Mouse (Mus musculus): Measurements from ENCODE around the gene Cela1.

Gene Cela1

DNA sequence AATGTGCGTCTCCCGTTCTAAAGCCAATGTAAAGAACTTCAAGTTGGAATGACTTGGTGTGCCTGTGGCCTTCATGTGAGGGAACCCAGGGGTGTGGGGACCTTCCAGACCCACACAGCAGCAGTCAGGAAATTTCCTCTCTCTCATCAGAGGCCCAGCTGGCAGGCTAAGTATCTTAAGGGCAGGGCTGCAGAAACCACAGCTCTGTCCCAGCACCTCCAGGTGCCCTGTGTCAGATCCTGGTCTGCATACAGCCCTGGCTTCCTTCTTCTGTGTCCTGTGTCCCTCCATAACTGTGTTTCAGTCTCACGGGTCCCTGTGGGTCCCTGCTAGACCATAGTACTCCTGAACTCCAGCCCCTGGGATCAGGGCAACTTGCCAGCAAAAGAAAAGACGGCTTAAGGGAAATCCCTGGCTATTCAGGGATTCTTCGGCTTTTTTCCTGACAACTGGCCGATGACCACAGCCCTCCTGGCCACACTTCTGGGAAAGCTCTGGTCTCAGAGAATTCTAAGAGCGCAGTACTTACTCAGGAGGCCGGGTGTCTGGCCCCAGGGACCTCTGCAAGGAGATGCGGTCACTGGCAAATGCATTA is 27.8 kb upstream of the Cela1 start:
- CTCF ChIA-PET = interaction anchor here in 3 of 4 experiments (0.6 to 1.0 kb wide), 5 partner anchors 32 to 340 kb away, joined by 3 to 4 read pairs (median 3); no protein-coding TSS in a partner anchor
- POLR2A ChIA-PET = interaction anchor here in 3 of 4 experiments (0.6 to 0.7 kb wide), 3 partner anchors 10 to 241 kb away, joined by 3 to 5 read pairs (median 4); no protein-coding TSS in a partner anchor

DNA sequence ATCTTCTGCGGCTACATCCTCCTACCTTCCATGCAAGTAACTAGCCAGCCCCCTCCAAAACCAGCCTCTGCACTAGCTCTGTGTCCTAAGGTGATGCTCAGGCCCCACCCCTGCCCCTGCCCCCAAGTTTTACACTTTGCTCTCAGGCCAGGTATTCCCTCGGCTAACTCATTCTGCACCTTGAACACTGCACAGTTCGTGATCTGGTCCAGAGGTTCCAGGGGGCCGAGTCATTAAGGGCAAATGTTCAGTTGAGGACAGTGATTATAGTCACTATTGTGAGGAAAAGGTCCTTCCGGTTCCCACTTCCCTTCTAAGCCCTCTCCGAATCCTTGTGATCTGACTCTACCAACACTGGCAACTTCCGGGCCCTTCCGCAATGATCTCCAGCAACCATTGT is 26.7 kb upstream of the Cela1 start:
- ChIA-PET POLR2A (interaction anchor here in 1 of 4 experiments (1.1 to 1.7 kb wide), 2 partner anchors 14 to 43 kb away, joined by 3 to 4 read pairs; no protein-coding TSS in a partner anchor), CTCF (interaction anchor here in 3 of 4 experiments (0.5 to 1.6 kb wide), 5 partner anchors 43 to 247 kb away, joined by 3 to 9 read pairs (median 3); no protein-coding TSS in a partner anchor)

DNA sequence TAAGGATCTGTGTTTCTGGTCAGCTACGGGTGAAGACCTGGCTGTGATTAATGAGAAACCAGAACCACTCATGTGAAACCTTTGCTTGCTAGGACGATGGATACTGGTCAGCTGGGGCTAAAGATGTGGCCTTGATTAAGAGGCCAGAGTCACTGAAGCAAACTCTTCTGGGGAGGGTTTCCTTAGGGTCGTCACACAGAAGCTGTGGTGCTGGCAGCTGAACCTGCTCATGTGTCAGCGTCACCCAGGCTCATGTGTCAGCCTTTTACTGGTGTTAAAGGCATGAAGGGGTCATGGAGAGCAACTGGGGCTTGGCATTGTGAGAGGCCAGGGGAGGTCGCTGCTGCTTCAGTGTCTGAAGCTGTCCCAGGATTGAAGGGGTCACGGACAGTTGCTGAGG is 23.1 kb upstream of the Cela1 start:
- ChIA-PET POLR2A (interaction anchor here in 2 of 4 experiments (0.6 to 3.4 kb wide), 3 partner anchors 12 to 1451 kb away, joined by 3 to 21 read pairs (median 3); no protein-coding TSS in a partner anchor), CTCF (interaction anchor here in 3 of 4 experiments (0.6 to 1.6 kb wide), 4 partner anchors 9 to 1739 kb away, joined by 3 to 5 read pairs (median 4); no protein-coding TSS in a partner anchor)

DNA sequence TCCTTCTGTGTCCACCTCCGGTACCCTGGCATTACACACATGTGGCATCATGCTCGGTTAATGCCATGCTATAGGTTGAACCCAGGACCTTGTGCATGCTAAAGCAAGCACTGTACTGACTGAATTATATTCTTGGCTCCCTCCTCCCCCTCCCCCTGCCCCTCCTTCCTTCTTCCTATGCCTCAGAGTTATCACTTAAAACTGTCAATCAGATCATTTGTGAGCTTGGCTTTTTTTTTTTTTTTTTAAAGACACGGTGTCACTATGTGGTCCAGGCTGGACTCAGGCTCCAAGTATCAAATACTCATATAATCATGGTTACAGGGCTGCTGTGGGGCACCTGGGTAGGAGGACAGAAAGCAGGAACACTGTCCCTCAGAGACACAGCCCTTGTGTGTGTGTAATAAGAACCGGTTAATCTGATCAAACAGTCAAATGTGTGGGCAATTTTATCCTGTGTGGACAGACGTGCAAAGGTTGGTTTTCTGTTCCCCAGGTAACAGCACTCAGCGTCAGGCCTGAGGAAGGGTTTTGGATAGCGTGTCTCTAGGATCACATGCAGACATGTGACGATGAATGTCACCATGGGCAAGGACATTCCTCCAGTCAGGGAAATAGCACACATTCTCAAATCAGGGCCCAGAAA is 20.8 kb upstream of the Cela1 start:
- POLR2A ChIA-PET = interaction anchor here in 2 of 4 experiments (0.5 to 0.7 kb wide), 3 partner anchors 8 to 841 kb away, joined by 3 to 6 read pairs (median 3); no protein-coding TSS in a partner anchor
- CTCF ChIA-PET = interaction anchor here in 2 of 4 experiments (0.6 kb wide), 2 partner anchors 42 kb away, joined by 4 to 8 read pairs; no protein-coding TSS in a partner anchor

DNA sequence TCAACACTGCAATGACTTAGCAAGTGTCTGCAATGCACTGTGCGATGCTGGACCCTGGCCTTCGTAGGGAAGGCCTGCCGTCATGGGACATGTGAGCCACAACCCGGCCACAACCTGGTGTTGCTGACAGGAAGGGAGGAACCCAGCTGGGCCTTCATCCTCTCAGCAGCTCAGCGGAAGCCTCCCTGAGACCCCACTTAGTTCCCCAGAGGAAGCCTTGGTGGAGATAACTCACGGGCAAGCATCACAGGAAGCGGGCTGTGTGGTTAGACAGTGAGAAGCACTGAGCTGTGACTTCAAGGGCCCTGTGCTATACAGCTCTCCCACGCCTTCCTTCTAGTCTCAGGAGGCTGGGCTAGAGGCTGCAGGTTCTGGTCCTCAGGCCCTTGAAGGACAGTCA is 18.5 kb upstream of the Cela1 start:
- ChIA-PET POLR2A (interaction anchor here in 2 of 4 experiments (0.7 to 1.7 kb wide), 4 partner anchors 9 to 90 kb away, joined by 3 to 12 read pairs (median 4); no protein-coding TSS in a partner anchor), CTCF (interaction anchor here in 1 of 4 experiments (1.0 kb wide), 1 partner anchor 51 kb away, joined by 3 read pairs; no protein-coding TSS in a partner anchor)

DNA sequence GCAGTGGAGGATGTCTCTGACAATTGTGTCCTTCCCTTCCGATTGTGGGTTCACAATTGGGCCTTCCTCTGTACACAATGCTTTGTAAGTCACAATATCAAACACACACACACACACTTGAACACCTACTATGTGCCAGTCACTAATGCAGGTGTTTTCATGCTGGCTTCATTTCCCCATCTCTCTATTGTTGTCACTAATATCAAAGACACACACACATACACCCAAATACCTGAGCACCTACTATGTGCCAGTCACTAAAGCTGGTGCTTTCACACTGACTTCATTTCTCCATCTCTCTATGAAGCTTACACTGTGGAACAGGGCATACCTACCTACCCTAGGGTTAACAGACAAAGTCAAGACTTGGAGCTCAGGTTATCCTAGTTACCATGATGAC is 17.7 kb upstream of the Cela1 start:
- CTCF ChIA-PET = interaction anchor here in 1 of 4 experiments (1.1 kb wide), 1 partner anchor 22 kb away, joined by 4 read pairs; no protein-coding TSS in a partner anchor
- POLR2A ChIA-PET = interaction anchor here in 2 of 4 experiments (0.7 to 1.7 kb wide), 4 partner anchors 8 to 56 kb away, joined by 3 to 5 read pairs (median 3); no protein-coding TSS in a partner anchor

DNA sequence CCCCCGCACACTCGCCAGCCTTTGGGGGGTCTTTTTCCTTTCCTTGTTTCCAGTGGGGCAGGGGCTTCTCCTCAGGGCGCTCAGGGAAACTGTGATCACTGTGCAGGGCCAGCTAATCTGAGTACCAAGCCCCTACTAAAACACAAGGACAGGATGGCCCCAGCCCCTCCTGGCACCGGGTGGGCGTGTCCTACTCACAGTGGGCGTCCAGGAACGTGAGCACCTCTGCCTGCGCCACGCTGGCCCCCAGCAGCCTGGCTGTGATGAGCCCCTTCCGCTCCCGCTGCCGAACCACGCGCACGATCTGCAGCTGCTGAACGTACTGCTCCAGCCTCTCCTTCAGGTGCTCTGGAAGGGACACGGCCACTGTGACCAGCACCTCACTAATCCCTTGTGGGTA is 16.2 kb upstream of the Cela1 start:
- CTCF ChIA-PET = no interaction called here

DNA sequence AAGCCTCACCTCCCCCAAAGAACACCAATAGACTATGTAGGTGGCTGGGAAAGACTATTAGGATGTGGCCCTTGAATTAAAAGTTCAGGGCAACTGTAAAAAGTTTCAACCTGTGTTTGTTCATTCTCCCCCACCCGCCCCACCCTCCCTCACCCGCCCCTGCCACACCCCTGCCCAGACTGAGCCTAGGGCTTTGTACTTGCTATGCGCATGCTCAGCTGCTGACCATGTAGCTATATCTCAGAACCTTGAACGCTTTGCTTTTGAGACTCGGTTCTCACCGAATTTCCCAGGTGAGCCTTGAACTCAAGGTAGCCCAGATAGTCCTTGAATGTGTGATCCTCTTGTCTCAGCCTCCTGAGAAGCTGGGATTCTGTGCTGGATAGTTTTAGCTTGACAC is 14.1 kb upstream of the Cela1 start:
- ChIA-PET POLR2A (interaction anchor here in 2 of 4 experiments (0.8 to 2.1 kb wide), 7 partner anchors 10 to 250 kb away, joined by 3 to 10 read pairs (median 5); partner anchors contain the start of gene Cela1 (in 1 of the 2)), CTCF (interaction anchor here in 3 of 4 experiments (0.6 to 1.1 kb wide), 7 partner anchors 9 to 164 kb away, joined by 3 to 5 read pairs (median 4); no protein-coding TSS in a partner anchor)

More for the DNA sequence above, 16.2 kb upstream of the Cela1 start:
- POLR2A ChIA-PET = no interaction called here

DNA sequence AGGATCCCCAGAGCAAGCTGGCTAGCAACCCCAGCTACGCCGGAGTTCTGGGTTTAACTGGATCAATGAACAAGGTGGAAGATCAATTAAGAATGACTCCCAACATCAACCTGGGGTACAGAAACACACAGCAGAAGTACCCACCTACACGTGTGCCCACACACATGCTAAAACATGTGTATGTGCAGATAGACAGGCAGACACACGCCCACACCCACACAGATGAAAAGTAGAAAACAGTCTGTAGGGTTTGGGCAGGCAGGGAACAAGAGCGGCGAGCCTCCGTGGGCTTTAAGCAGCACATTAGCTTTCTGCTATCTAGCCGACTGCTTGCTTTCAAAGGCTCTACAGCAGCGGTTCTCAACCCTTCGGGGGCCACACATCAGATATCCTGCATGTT is 13.4 kb upstream of the Cela1 start:
- CTCF ChIA-PET = interaction anchor here (0.7 to 1.1 kb wide), 5 partner anchors 10 to 213 kb away, joined by 3 to 5 read pairs (median 4); no protein-coding TSS in a partner anchor

DNA sequence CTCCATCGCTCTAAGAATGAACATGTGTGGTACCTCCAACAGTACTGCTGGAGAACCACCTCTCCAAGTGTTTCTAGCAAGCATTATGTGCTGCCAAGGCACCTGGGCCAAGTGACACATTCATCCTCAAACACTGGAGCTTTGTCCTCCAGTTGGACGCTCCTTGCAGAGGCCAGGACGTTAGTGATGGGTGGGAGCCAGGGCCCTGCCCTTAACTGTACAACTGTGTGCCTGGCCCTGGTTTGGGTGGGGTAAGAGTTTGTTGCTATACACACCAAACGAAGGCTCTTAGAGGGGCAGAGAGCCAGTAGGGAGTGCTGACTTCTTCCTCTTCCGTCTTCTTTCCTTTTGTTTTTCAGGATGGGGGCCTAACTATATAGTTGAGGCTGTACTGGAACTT is 12.7 kb upstream of the Cela1 start:
- ChIA-PET CTCF (interaction anchor here in 3 of 4 experiments (0.7 to 2.0 kb wide), 3 partner anchors 17 to 214 kb away, joined by 3 to 10 read pairs (median 5); no protein-coding TSS in a partner anchor), POLR2A (interaction anchor here in 3 of 4 experiments (0.7 to 4.6 kb wide), 12 partner anchors 8 to 76 kb away, joined by 3 to 21 read pairs (median 4); no protein-coding TSS in a partner anchor)

More for the DNA sequence above, 13.4 kb upstream of the Cela1 start:
- POLR2A ChIA-PET = interaction anchor here in 3 of 4 experiments (0.6 to 2.1 kb wide), 12 partner anchors 8 to 473 kb away, joined by 3 to 10 read pairs (median 4); partner anchors contain the start of gene Atf1 (in 1 of the 3)

DNA sequence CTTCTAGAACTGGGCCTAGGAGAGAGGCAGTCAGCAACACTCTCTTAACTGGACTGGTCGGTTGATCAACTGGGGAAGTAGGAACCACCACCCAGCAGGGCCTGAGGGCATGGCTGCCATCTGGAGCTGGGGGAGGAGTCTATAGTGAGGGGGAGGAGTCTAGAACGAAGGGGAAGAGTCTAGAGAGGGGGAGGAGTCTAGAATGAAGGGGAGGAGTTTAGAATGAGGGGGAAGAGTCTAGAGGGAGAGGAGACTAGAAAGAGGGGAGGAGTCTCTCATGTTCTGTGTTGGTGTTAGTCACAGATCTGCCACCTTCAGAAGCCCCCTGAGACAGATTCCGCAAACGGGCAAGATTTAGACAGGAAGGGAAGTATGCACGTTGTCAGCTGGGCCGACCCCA is 11.7 kb upstream of the Cela1 start:
- POLR2A ChIA-PET = interaction anchor here in 3 of 4 experiments (0.6 to 4.6 kb wide), 15 partner anchors 9 to 304 kb away, joined by 3 to 21 read pairs (median 3); no protein-coding TSS in a partner anchor
- CTCF ChIA-PET = interaction anchor here (0.6 to 2.0 kb wide), 10 partner anchors 10 to 661 kb away, joined by 3 to 10 read pairs (median 4); partner anchors contain the start of genes Bin2 (in 1 of the 4), Dip2b (in 1 of the 4) and Mettl7a1 (in 1 of the 4)

DNA sequence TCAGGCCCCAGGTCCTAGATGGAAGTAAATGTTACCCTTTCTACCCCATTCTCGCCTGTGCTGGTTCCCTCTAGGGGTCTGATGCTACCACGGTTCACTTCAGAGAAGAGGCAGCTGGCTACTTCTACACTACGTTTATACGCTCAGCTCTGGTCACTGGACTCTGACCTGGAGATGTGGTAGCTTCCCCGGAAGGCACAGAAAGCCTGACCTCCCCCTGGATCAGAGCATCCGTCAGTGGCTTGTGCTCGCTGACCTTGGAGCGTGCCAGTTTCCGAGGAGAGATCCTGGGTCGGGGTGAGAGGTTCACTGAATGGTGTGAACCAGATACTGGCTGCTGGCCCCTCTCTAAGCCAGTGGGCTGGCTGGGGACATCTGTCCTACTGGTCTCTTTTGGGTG is 10.4 kb upstream of the Cela1 start:
- POLR2A ChIA-PET = interaction anchor here (0.6 to 4.6 kb wide), 9 partner anchors 7 to 342 kb away, joined by 3 to 21 read pairs (median 4); no protein-coding TSS in a partner anchor
- CTCF ChIA-PET = interaction anchor here (0.6 to 1.6 kb wide), 4 partner anchors 9 to 22 kb away, joined by 3 to 7 read pairs (median 4); no protein-coding TSS in a partner anchor

DNA sequence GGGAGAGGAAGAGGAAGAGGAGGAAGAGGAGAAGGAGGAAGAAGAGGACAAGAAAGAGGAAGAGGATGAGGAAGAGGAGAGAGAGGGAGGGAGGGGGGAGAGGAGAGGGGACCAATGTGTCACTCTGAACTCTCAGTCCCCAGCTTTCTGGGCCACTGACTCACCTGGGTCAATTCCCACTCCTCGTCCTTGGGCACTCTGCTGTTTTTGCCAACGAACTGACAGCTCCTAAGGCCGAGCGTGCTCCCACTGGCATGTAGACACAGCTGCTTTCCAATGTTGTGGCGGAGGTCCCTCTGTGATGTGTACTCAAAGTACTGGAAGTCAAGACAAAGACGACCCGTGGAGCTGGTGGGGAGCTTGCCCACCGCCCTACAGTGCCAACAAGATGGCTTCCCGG is 6.7 kb upstream of the Cela1 start:
- CTCF ChIA-PET = interaction anchor here in 1 of 4 experiments (2.2 kb wide), 1 partner anchor 11 kb away, joined by 5 read pairs; no protein-coding TSS in a partner anchor
- POLR2A ChIA-PET = no interaction called here

DNA sequence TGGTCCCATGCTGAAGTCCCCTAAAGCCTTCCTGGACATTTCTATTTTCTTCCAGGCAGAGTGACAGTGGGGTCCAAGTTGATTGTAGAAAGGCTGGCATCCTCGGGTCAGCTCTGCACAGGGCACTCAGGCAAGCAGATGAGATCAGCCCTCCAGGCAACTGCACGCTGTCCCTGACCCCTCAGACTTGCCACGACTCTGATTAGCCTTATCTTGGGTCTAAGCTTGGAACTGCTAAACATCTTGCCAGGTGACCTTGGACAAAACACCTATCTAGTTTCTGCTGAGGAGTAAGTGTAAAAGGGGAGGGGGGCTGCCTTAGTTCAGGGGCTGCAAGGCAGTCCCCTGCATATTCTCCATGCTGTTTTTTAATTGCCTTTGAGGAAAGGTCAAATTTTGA is 4.3 kb upstream of the Cela1 start:
- POLR2A ChIA-PET = interaction anchor here in 1 of 4 experiments (0.9 to 1.2 kb wide), 2 partner anchors 9 to 11 kb away, joined by 4 to 5 read pairs; no protein-coding TSS in a partner anchor
- CTCF ChIA-PET = interaction anchor here (0.6 to 1.5 kb wide), 5 partner anchors 9 to 1003 kb away, joined by 3 to 8 read pairs (median 4); no protein-coding TSS in a partner anchor

DNA sequence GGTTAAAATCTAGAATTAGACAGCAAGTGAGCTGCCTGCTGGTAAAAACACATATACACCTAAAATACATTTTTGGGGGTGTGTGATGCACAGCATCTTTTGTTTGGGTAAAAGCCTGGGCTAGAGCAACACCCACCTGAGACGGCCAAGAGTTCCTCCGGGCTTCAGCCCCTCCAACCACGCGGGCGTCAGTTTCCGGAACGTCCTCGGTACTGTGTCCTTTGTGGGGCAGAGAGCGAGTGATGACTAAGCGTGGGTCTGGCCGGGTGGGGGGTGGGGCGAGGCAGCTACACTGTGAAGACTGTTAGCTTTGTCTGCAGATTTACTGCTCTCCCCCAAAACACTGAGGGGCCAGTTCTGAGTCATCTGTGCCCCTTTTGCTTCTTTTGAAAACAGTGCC is 732 bp downstream of the Cela1 start:
- CTCF ChIA-PET = interaction anchor here in 3 of 4 experiments (0.5 to 0.7 kb wide), 4 partner anchors 15 to 1856 kb away, joined by 3 to 5 read pairs (median 4); partner anchors contain the start of gene Prkag1 (in 1 of the 3)
- POLR2A ChIA-PET = interaction anchor here in 2 of 4 experiments (1.1 to 1.4 kb wide), 4 partner anchors 9 to 73 kb away, joined by 3 to 4 read pairs (median 4); no protein-coding TSS in a partner anchor

DNA sequence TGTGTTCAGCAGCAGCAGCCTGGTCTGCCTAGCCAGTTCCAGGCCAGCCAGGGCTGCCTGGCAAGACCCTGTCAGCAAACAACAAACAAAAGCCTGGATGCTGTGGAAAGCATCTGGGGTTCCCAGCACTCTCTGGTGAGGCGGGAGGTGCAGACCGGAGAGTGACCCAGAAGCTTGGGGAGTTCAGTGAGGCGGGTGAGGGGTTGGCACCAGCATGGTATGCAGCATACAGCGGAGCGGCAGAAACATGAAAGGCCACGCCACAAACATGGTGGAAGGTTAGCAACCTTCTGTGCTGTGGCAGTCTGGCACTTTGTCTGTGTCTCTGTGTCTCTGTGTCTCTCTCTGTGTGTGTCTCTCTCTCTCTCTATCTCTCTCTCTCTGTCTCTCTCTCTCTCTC is 1.3 kb downstream of the Cela1 start:
- POLR2A ChIA-PET = interaction anchor here in 2 of 4 experiments (1.1 to 1.4 kb wide), 4 partner anchors 10 to 73 kb away, joined by 3 to 4 read pairs (median 4); no protein-coding TSS in a partner anchor
- CTCF ChIA-PET = no interaction called here

DNA sequence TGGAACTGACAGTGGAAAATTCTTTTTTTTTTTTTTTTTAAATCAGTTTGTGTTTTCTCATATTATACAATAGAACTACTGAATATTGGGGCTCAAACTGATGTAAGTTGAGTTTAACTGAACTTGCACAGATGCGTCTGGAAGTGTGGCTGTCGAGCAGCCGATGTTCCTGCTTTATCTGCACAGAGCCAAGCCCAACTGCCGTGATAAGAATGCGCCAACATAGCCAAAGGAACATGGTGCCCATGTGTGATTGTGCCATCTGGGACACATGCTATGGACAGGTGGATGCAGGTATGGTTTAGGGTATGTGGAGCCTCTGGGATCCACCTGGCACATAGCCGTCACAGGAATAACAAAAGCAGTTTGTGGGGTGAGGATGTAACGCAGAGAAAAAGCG is 1.9 kb downstream of the Cela1 start:
- CTCF ChIA-PET = no interaction called here
- POLR2A ChIA-PET = no interaction called here

DNA sequence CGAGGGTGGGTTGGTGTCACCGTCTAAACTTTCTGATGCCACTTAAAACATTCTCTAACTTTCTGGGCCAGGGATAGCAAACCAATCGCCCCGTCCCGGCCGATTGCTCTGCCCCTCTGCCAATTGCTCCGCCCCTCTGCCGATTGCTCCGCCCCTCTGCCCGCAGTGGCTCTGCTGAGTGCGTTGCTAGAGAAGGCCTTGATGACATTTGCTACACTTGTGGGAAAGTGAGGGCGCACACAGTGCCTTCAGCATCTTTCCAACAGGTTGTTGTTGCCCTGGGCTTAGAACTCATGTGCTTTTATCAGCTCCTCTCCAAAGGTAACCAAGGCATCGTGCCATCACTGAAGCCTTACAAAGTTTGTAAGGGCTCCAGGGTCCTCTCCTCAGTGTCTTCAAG is 2.5 kb downstream of the Cela1 start:
- CTCF ChIA-PET = interaction anchor here in 1 of 4 experiments (0.6 kb wide), 1 partner anchor 25 kb away, joined by 3 read pairs; no protein-coding TSS in a partner anchor

More for the DNA sequence above, 2.5 kb downstream of the Cela1 start:
- POLR2A ChIA-PET = interaction anchor here in 2 of 4 experiments (0.7 to 1.5 kb wide), 4 partner anchors 19 to 69 kb away, joined by 3 to 5 read pairs (median 4); no protein-coding TSS in a partner anchor

Data from embryonic stem cell, embryonic (primary cell).